Mouse (Mus musculus): ENCODE results near the gene Abl2.

DNA sequence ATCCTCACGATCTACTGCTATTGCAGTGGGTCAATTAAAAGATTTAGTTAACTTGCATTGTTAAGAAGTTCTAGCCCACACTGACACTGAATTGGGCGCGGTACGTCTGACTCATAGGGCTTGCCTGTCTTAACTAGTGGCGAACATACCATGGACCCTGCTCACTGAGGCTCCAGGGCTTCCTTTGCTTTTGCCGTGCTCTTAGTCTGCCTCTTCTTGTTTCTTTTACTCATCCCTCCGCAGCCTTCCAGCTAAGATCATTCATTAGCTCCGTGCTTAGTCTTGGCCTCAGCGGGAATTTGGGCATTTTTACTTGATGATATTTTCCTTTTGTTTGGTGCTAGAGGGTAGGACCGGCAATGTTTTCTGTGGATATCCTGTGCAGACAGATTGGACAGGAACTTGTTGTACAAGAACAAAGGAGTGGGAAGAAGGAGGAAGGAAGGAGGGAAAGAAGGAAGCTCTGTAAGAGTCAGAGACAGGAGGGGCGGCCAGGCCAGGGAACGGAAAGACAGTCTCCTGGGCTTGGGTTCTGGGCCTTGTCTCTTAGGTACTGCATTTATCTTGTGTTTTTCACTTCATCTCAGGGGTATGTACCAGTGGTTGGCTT, 58.5 kb downstream of the Abl2 start:
- TF ChIP-seq CTCF (IDR thresholded peaks at IDR 0.05; ENCODE audit: control insufficient read depth, insufficient read depth, insufficient replicate concordance, low read depth, low read length) (no peak), POLR2A (IDR thresholded peaks at IDR 0.05; ENCODE audit: control insufficient read depth, low read depth, low read length) (no peak)
